Mouse (Mus musculus): ENCODE data around the gene Ak4. TPM values are rescaled to one million over a fixed set of nuclear protein-coding genes. Genes with fewer than 3 reads are reported as not detected.

Gene Ak4
- polyA plus RNA-seq (2015; fragmentation: Illumina TruSeq; extraction: RNeasy Lipid Tissue Mini Kit (QIAGEN cat#74804); ENCODE audit: insufficient read depth, low replicate concordance) = 0.15 TPM

DNA sequence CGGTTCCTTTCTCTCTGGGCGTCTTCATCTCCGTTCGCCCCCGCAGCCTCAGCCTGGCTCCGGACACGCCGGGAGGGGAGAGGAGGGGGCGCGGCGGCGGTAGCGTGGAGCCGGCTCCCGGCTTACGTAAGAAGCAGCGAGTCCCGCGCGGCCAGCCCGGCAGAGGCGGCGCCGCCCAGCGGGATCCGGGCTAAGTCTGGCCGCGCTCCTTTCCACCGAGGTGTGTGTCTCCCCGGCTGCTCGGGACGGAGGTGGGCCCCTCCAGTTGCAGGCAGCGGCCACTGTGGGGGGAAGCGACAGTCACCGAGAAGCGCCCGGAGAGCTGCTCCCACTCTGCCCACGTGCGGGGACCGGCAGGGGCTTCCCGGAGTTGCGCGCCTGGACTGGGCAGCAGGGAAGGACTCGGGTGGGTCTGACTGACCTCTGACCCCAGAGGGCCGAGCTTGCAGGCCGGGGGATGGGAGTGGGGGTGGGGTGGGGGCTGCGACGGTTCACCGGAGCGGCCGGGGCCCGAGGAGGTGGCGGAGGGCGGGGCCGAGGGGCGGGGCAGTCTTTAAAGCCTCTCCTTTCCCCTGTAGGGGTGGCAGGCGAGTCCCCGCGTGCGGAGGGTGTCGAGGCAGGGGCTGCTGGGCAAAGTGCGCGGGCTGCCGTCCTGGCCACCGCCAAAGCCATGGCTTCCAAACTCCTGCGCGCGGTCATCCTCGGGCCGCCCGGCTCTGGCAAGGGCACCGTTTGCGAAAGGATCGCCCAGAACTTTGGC lies at the start of gene Ak4:
Gene Ak4 (plus strand): TSS at position 127 of the 760 bp plus-strand sequence.

GRCm38 (mm10) chr4:101496534-101497237 lies 77.6 kb downstream of the Ak4 start, which contains the start of gene Dnajc6:
Dnajc6 (plus strand) TSS chr4:101496648.

Other genes with a start within 250 kb of the Ak4 start
- gene Jak1, start 154.0 kb upstream of the Ak4 start, polyA plus RNA-seq (2015; fragmentation: Illumina TruSeq; extraction: RNeasy Lipid Tissue Mini Kit (QIAGEN cat#74804); ENCODE audit: insufficient read depth, low replicate concordance) = 340 TPM
- 4.7 TPM for gene Dnajc6, start 77.4 kb downstream of the Ak4 start, polyA plus RNA-seq (2015; fragmentation: Illumina TruSeq; extraction: RNeasy Lipid Tissue Mini Kit (QIAGEN cat#74804); ENCODE audit: insufficient read depth, low replicate concordance)
- gene Leprot, start 228.4 kb downstream of the Ak4 start, polyA plus RNA-seq (2015; fragmentation: Illumina TruSeq; extraction: RNeasy Lipid Tissue Mini Kit (QIAGEN cat#74804); ENCODE audit: insufficient read depth, low replicate concordance) = 107 TPM